Mouse (Mus musculus) stomach, embryonic 15.5 days (tissue): ENCODE measurements around the gene Birc6. TPM values are rescaled to one million over a fixed set of nuclear protein-coding genes. Genes with fewer than 3 reads are reported as not detected.
A peak's percentile ranks its signal among the peaks of the same experiment; 100 is the strongest.

Experiments used
- ATAC-seq: fragments of 200-750 bp; cut with Nextera tagmentation; 2 replicates; pipeline ENCODE4 v1.8.0; 2017; ENCODE audit warnings: low read depth, moderate number of reproducible peaks, moderate TSS enrichment; ENCODE audit not compliant: insufficient read depth, low FRiP score
- H3K27ac ChIP-seq: fragments of 300-500 bp; sonication (generic); 2 replicates; pipeline ENCODE4 v1.5.1; 2015; ENCODE audit warnings: mild to moderate bottlenecking, inconsistent platforms
- H3K27me3 ChIP-seq: fragments of 300-500 bp; sonication (generic); replicated peaks from 2 replicates; pipeline ENCODE4 v1.6.1; 2015; ENCODE audit warnings: inconsistent platforms
- H3K36me3 ChIP-seq: fragments of 300-500 bp; sonication (generic); 2 replicates; pipeline ENCODE4 v1.6.1; 2015; ENCODE audit warnings: inconsistent platforms
- H3K4me1 ChIP-seq: fragments of 300-500 bp; sonication (generic); 2 replicates; pipeline ENCODE4 v1.6.1; 2015; ENCODE audit warnings: inconsistent platforms
- H3K4me2 ChIP-seq: fragments of 300-500 bp; sonication (generic); 2 replicates; pipeline ENCODE4 v1.6.1; 2015; ENCODE audit warnings: mild to moderate bottlenecking, inconsistent platforms
- H3K4me3 ChIP-seq: fragments of 300-500 bp; sonication (generic); replicated peaks from 2 replicates; pipeline ENCODE4 v1.5.1; 2015; ENCODE audit warnings: inconsistent platforms
- H3K9ac ChIP-seq: fragments of 300-500 bp; sonication (generic); 2 replicates; pipeline ENCODE4 v1.6.1; 2015; ENCODE audit warnings: inconsistent platforms
- H3K9me3 ChIP-seq: fragments of 300-500 bp; sonication (generic); 2 replicates; pipeline ENCODE4 v1.6.1; 2016; ENCODE audit warnings: inconsistent platforms
- WGBS: fragments of 180-500 bp; shearing (Covaris S2); methylation state at CpG from one replicate; pipeline ENCODE4 v1.1.7; 2015; 5-methylcytosine and 5-hydroxymethylcytosine counted together
- polyA plus RNA-seq: library from polyadenylated mRNA; unstranded; fragments of >200 nt; fragmentation: Nextera tagmentation; extraction: Ambion mirVana; gene quantifications from 2 replicates; pipeline ENCODE4 v1.2.1, GENCODE M21; 2015

Gene Birc6
- polyA plus RNA-seq, 1 experiment from 2014 or later: 81.8 TPM

GRCm38 (mm10) chr17:74522797-74523723 is 5.0 kb upstream of the Birc6 start:
- no peak overlapping the region for H3K27ac ChIP-seq
- WGBS: 79% methylated on average over 8 of the region's 8 CpGs
- no peak for ATAC-seq
- H3K4me1 ChIP-seq: no peaks in the 10 kb centered on the region; the same call in 1 of the 2 replicates
- H3K4me3 ChIP-seq: no peak overlapping the region
- H3K9ac ChIP-seq: no peak overlapping the region
- no peaks in the 10 kb centered on the region for H3K36me3 ChIP-seq
- H3K4me2 ChIP-seq: no peak overlapping the region
- no peaks in the 10 kb centered on the region for H3K9me3 ChIP-seq
- no peaks in the 10 kb centered on the region for H3K27me3 ChIP-seq

- WGBS: 93% methylated on average over 2 of the region's 2 CpGs
- ATAC-seq: no peak
Measured at GRCm38 (mm10) chr17:74526117-74526516, 2.0 kb upstream of the Birc6 start.

GRCm38 (mm10) chr17:74526806-74527653 is 1.1 kb upstream of the Birc6 start:
- Histone ChIP-seq H3K4me1 (peaks cover 3% of the 10 kb centered on the region; the same call in 1 of the 2 replicates), H3K9ac (peak overlapping the region; percentile 41; the same call in 1 of the 2 replicates), H3K27ac (peak overlapping the region; percentile 99), H3K4me2 (peak overlapping the region; percentile 64), H3K4me3 (peak overlapping the region; percentile 47), H3K36me3 (no peaks in the 10 kb centered on the region), H3K27me3 (no peaks in the 10 kb centered on the region), H3K9me3 (no peaks in the 10 kb centered on the region)
- WGBS: 90% methylated on average over 9 of the region's 9 CpGs
- ATAC-seq: no peak

More at GRCm38 (mm10) chr17:74526117-74526516, 2.0 kb upstream of the Birc6 start:
- peaks cover 3% of the 10 kb centered on the region; the same call in 1 of the 2 replicates for H3K4me1 ChIP-seq
- H3K9me3 ChIP-seq: no peaks in the 10 kb centered on the region
- H3K4me3 ChIP-seq: no peak overlapping the region
- no peak overlapping the region for H3K4me2 ChIP-seq
- no peak overlapping the region for H3K9ac ChIP-seq
- no peaks in the 10 kb centered on the region for H3K27me3 ChIP-seq
- no peak overlapping the region for H3K27ac ChIP-seq
- no peaks in the 10 kb centered on the region for H3K36me3 ChIP-seq

- ATAC-seq: peak; percentile 45
- Histone ChIP-seq H3K9ac (peak overlapping the region; percentile 82), H3K27me3 (no peaks in the 10 kb centered on the region), H3K4me2 (peak overlapping the region; percentile 61), H3K27ac (peak overlapping the region; percentile 99), H3K9me3 (no peaks in the 10 kb centered on the region), H3K4me3 (peak overlapping the region; percentile 93), H3K4me1 (peaks cover 3% of the 10 kb centered on the region; the same call in 1 of the 2 replicates), H3K36me3 (no peaks in the 10 kb centered on the region)
- WGBS: under 1% methylated on average over 69 of the region's 72 CpGs
Measured at GRCm38 (mm10) chr17:74528648-74529532, 795 bp downstream of the Birc6 start.

GRCm38 (mm10) chr17:74529533-74529824 is 1.4 kb downstream of the Birc6 start:
- WGBS: 11% methylated on average over 3 of the region's 3 CpGs
- ATAC-seq: no peak
- Histone ChIP-seq H3K27me3 (no peaks in the 10 kb centered on the region), H3K9me3 (no peaks in the 10 kb centered on the region), H3K9ac (peak overlapping the region; percentile 82), H3K4me3 (peak overlapping the region; percentile 93), H3K27ac (peak overlapping the region; percentile 99; the same call in 1 of the 2 replicates), H3K4me1 (peaks cover 3% of the 10 kb centered on the region; the same call in 1 of the 2 replicates), H3K4me2 (peak overlapping the region; percentile 61), H3K36me3 (no peaks in the 10 kb centered on the region)

GRCm38 (mm10) chr17:74534971-74535370 is 6.9 kb downstream of the Birc6 start:
- Histone ChIP-seq H3K4me1 (peaks cover 2% of the 10 kb centered on the region; the same call in 1 of the 2 replicates), H3K36me3 (no peaks in the 10 kb centered on the region), H3K9ac (no peak overlapping the region), H3K27ac (no peak overlapping the region), H3K4me3 (no peak overlapping the region), H3K4me2 (no peak overlapping the region), H3K27me3 (no peaks in the 10 kb centered on the region), H3K9me3 (no peaks in the 10 kb centered on the region)
- WGBS: 95% methylated on average over 4 of the region's 4 CpGs
- no peak for ATAC-seq

- Histone ChIP-seq H3K27me3 (no peaks in the 10 kb centered on the region), H3K4me3 (no peak overlapping the region), H3K4me1 (no peaks in the 10 kb centered on the region), H3K36me3 (no peaks in the 10 kb centered on the region), H3K4me2 (no peak overlapping the region), H3K9me3 (no peaks in the 10 kb centered on the region), H3K27ac (no peak overlapping the region), H3K9ac (no peak overlapping the region)
- no peak for ATAC-seq
- whole genome bisulfite sequencing: 76% methylated on average over 1 of the region's 1 CpGs
Measured at GRCm38 (mm10) chr17:74537526-74537925, 9.4 kb downstream of the Birc6 start.

GRCm38 (mm10) chr17:74543615-74544014 is 15.5 kb downstream of the Birc6 start:
- Histone ChIP-seq H3K4me1 (no peaks in the 10 kb centered on the region), H3K27me3 (no peaks in the 10 kb centered on the region), H3K4me3 (no peak overlapping the region), H3K4me2 (no peak overlapping the region), H3K27ac (no peak overlapping the region), H3K36me3 (peaks cover 7% of the 10 kb centered on the region; the same call in 1 of the 2 replicates), H3K9ac (no peak overlapping the region), H3K9me3 (no peaks in the 10 kb centered on the region)
- 94% methylated on average over 2 of the region's 2 CpGs for WGBS
- no peak for ATAC-seq

GRCm38 (mm10) chr17:74554118-74554517 is 26.0 kb downstream of the Birc6 start:
- H3K4me2 ChIP-seq: no peak overlapping the region
- no peak overlapping the region for H3K4me3 ChIP-seq
- H3K27me3 ChIP-seq: no peaks in the 10 kb centered on the region
- 68% methylated on average over 5 of the region's 5 CpGs for WGBS
- no peak for ATAC-seq
- H3K4me1 ChIP-seq: no peaks in the 10 kb centered on the region
- H3K9me3 ChIP-seq: no peaks in the 10 kb centered on the region
- no peak overlapping the region for H3K27ac ChIP-seq
- H3K36me3 ChIP-seq: peaks cover 9% of the 10 kb centered on the region
- no peak overlapping the region for H3K9ac ChIP-seq

GRCm38 (mm10) chr17:74559891-74560290 is 31.8 kb downstream of the Birc6 start:
- 92% methylated on average over 11 of the region's 11 CpGs for WGBS
- no peak overlapping the region for H3K27ac ChIP-seq
- H3K36me3 ChIP-seq: no peaks in the 10 kb centered on the region; the same call in 1 of the 2 replicates
- H3K9me3 ChIP-seq: no peaks in the 10 kb centered on the region
- no peak overlapping the region for H3K4me2 ChIP-seq
- H3K9ac ChIP-seq: no peak overlapping the region
- no peaks in the 10 kb centered on the region for H3K27me3 ChIP-seq
- no peaks in the 10 kb centered on the region for H3K4me1 ChIP-seq
- H3K4me3 ChIP-seq: no peak overlapping the region
- ATAC-seq: no peak

GRCm38 (mm10) chr17:74564151-74564550 is 36.1 kb downstream of the Birc6 start:
- ATAC-seq: no peak
- H3K4me2 ChIP-seq: no peak overlapping the region
- no peaks in the 10 kb centered on the region for H3K4me1 ChIP-seq
- no peaks in the 10 kb centered on the region for H3K27me3 ChIP-seq
- no peak overlapping the region for H3K9ac ChIP-seq
- no peak overlapping the region for H3K4me3 ChIP-seq
- peaks cover 4% of the 10 kb centered on the region for H3K36me3 ChIP-seq
- H3K27ac ChIP-seq: no peak overlapping the region
- H3K9me3 ChIP-seq: no peaks in the 10 kb centered on the region
